Mouse (Mus musculus): Measurements from ENCODE around the gene Cav1. TPM values are rescaled to one million over a fixed set of nuclear protein-coding genes. Genes with fewer than 3 reads are reported as not detected.
A peak's percentile ranks its signal among the peaks of the same experiment; 100 is the strongest.

Gene Cav1
- polyA plus RNA-seq, 2 experiments = 94.5 to 172 TPM

DNA sequence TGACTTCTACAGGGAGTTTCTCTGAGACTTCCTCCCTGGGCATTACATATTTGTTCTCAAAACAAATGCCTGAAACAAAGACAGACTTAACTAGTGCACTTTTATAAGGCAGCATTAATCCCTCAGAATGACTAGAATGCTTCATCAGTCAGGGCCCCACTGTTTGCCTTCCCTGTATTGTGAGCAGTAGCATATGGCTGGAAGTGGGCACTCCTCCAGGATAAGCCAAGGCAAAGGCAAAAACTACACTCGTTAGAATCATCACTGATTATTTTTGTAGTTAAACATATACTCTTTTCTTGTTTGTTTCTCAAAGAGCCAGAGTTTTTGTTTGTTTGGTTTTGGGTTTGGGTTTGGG, 11.0 kb downstream of the Cav1 start:
- H3K9me3 ChIP-seq (ENCODE audit: control insufficient read depth, low read length) = no peaks in the 10 kb centered on the region
- 0 out of 2 replicates have a peak, but pooled peaks cover 13% of the 10 kb centered on the region for H3K4me1 ChIP-seq (ENCODE audit: control insufficient read depth, insufficient read depth, low read length)
- WGBS = 49% methylated on average over 1 of the region's 1 CpGs
- no peaks in the 10 kb centered on the region for H3K36me3 ChIP-seq (ENCODE audit: control insufficient read depth, insufficient read depth, low read length)
- DNase-seq (ENCODE audit: low spot score) (no peak), ATAC-seq (ENCODE audit: low FRiP score, low read depth) (no peak)
- no peak overlapping the region for H3K4me3 ChIP-seq (replicated peaks; ENCODE audit: low read length)
- H3K27me3 ChIP-seq (ENCODE audit: control insufficient read depth, insufficient read depth, low read length) = no peaks in the 10 kb centered on the region
- no peak overlapping the region for H3K27ac ChIP-seq (replicated peaks; ENCODE audit: low read depth, low read length)
- TF ChIP-seq POLR2A (IDR thresholded peaks at IDR 0.05; ENCODE audit: borderline replicate concordance, extremely low read depth, insufficient read depth, insufficient read length) = no peak
- H3K4me2 ChIP-seq (replicated peaks; ENCODE audit: low read depth, low read length, severe bottlenecking) = no peak overlapping the region
- H3K9ac ChIP-seq (ENCODE audit: low read depth, low read length, severe bottlenecking) = no peak overlapping the region

DNA sequence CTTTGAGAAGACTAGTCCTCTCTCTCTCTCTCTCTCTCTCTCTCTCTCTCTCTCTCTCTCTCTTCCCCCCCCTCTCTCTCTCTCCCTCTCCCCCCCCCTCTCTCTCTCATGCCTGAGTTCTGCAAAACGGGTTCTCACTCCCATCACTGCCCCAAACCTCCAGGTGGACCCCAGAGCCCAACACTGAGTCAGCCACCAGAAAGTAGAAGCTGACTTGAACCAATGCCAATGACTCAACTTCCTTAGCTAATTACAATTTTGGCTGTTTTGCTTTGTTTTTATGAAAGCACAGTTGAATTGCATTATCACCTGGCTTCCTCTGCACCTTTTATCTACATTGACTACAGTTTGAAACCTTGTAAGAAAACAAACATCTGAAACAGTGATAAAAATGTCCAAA, 11.8 kb downstream of the Cav1 start:
- no peaks in the 10 kb centered on the region for H3K27me3 ChIP-seq (ENCODE audit: control insufficient read depth, insufficient read depth, low read length)
- ATAC-seq (ENCODE audit: low FRiP score, low read depth) (no peak), DNase-seq (ENCODE audit: low spot score) (no peak)
- 0 out of 2 replicates have a peak, but pooled peaks cover 13% of the 10 kb centered on the region for H3K4me1 ChIP-seq (ENCODE audit: control insufficient read depth, insufficient read depth, low read length)
- WGBS = 40% methylated on average over 1 of the region's 1 CpGs
- H3K9me3 ChIP-seq (ENCODE audit: control insufficient read depth, low read length) = no peaks in the 10 kb centered on the region
- no peak overlapping the region for H3K4me3 ChIP-seq (replicated peaks; ENCODE audit: low read length)
- H3K27ac ChIP-seq (replicated peaks; ENCODE audit: low read depth, low read length) = no peak overlapping the region
- H3K4me2 ChIP-seq (replicated peaks; ENCODE audit: low read depth, low read length, severe bottlenecking) = no peak overlapping the region
- H3K36me3 ChIP-seq (ENCODE audit: control insufficient read depth, insufficient read depth, low read length) = no peaks in the 10 kb centered on the region
- no peak overlapping the region for H3K9ac ChIP-seq (ENCODE audit: low read depth, low read length, severe bottlenecking)
- TF ChIP-seq POLR2A (IDR thresholded peaks at IDR 0.05; ENCODE audit: borderline replicate concordance, extremely low read depth, insufficient read depth, insufficient read length) = no peak

GRCm38 (mm10) chr6:17321976-17322375, 15.8 kb downstream of the Cav1 start:
- H3K4me1 ChIP-seq (ENCODE audit: control insufficient read depth, insufficient read depth, low read length) = 0 out of 2 replicates have a peak, but pooled peaks cover 4% of the 10 kb centered on the region
- no peak overlapping the region for H3K9ac ChIP-seq (ENCODE audit: low read depth, low read length, severe bottlenecking)
- DNase-seq (ENCODE audit: low spot score) (peak; percentile 27), ATAC-seq (ENCODE audit: low FRiP score, low read depth) (no peak)
- no peak overlapping the region for H3K4me2 ChIP-seq (replicated peaks; ENCODE audit: low read depth, low read length, severe bottlenecking)
- H3K4me3 ChIP-seq (replicated peaks; ENCODE audit: low read length) = no peak overlapping the region
- H3K9me3 ChIP-seq (ENCODE audit: control insufficient read depth, low read length) = no peaks in the 10 kb centered on the region
- TF ChIP-seq POLR2A (IDR thresholded peaks at IDR 0.05; ENCODE audit: borderline replicate concordance, extremely low read depth, insufficient read depth, insufficient read length) = no peak
- H3K36me3 ChIP-seq (ENCODE audit: control insufficient read depth, insufficient read depth, low read length) = no peaks in the 10 kb centered on the region
- H3K27me3 ChIP-seq (ENCODE audit: control insufficient read depth, insufficient read depth, low read length) = no peaks in the 10 kb centered on the region
- no peak overlapping the region for H3K27ac ChIP-seq (replicated peaks; ENCODE audit: low read depth, low read length)
- 44% methylated on average over 6 of the region's 6 CpGs for WGBS

- no peak for DNase-seq (ENCODE audit: low spot score)
- peak overlapping the region; percentile 14; the same call in 1 of the 2 replicates for H3K4me2 ChIP-seq (replicated peaks; ENCODE audit: low read depth, low read length, severe bottlenecking)
- 26% methylated on average over 11 of the region's 11 CpGs for WGBS
- H3K27ac ChIP-seq (replicated peaks; ENCODE audit: low read depth, low read length) = no peak overlapping the region
- no peak for ATAC-seq (ENCODE audit: low FRiP score, low read depth)
- H3K9ac ChIP-seq (ENCODE audit: low read depth, low read length, severe bottlenecking) = no peak overlapping the region
- H3K4me3 ChIP-seq (replicated peaks; ENCODE audit: low read length) = no peak overlapping the region
- H3K27me3 ChIP-seq (ENCODE audit: control insufficient read depth, insufficient read depth, low read length) = no peaks in the 10 kb centered on the region
- H3K36me3 ChIP-seq (ENCODE audit: control insufficient read depth, insufficient read depth, low read length) = no peaks in the 10 kb centered on the region
- TF ChIP-seq POLR2A (IDR thresholded peaks at IDR 0.05; ENCODE audit: borderline replicate concordance, extremely low read depth, insufficient read depth, insufficient read length) = no peak
- no peaks in the 10 kb centered on the region for H3K9me3 ChIP-seq (ENCODE audit: control insufficient read depth, low read length)
- peaks cover 4% of the 10 kb centered on the region for H3K4me1 ChIP-seq (ENCODE audit: control insufficient read depth, insufficient read depth, low read length)
These were observed 21.1 kb downstream of the Cav1 start for GRCm38 (mm10) chr6:17327216-17327615.

GRCm38 (mm10) chr6:17329801-17330200, 23.7 kb downstream of the Cav1 start:
- no peak for ATAC-seq (ENCODE audit: low FRiP score, low read depth)
- no peak for TF ChIP-seq POLR2A (IDR thresholded peaks at IDR 0.05; ENCODE audit: borderline replicate concordance, extremely low read depth, insufficient read depth, insufficient read length)
- no peaks in the 10 kb centered on the region for H3K36me3 ChIP-seq (ENCODE audit: control insufficient read depth, insufficient read depth, low read length)
- no peak overlapping the region for H3K4me2 ChIP-seq (replicated peaks; ENCODE audit: low read depth, low read length, severe bottlenecking)
- H3K9ac ChIP-seq (ENCODE audit: low read depth, low read length, severe bottlenecking) = no peak overlapping the region
- H3K9me3 ChIP-seq (ENCODE audit: control insufficient read depth, low read length) = no peaks in the 10 kb centered on the region
- H3K4me1 ChIP-seq (ENCODE audit: control insufficient read depth, insufficient read depth, low read length) = peaks cover 4% of the 10 kb centered on the region
- 86% methylated on average over 3 of the region's 3 CpGs for WGBS
- no peak overlapping the region for H3K27ac ChIP-seq (replicated peaks; ENCODE audit: low read depth, low read length)
- H3K4me3 ChIP-seq (replicated peaks; ENCODE audit: low read length) = no peak overlapping the region
- no peaks in the 10 kb centered on the region for H3K27me3 ChIP-seq (ENCODE audit: control insufficient read depth, insufficient read depth, low read length)
- DNase-seq (ENCODE audit: low spot score) = no peak

GRCm38 (mm10) chr6:17337724-17338123, 31.6 kb downstream of the Cav1 start:
- no peaks in the 10 kb centered on the region for H3K36me3 ChIP-seq (ENCODE audit: control insufficient read depth, insufficient read depth, low read length)
- no peak for DNase-seq (ENCODE audit: low spot score)
- no peak overlapping the region for H3K9ac ChIP-seq (ENCODE audit: low read depth, low read length, severe bottlenecking)
- no peaks in the 10 kb centered on the region for H3K4me1 ChIP-seq (ENCODE audit: control insufficient read depth, insufficient read depth, low read length)
- 90% methylated on average over 2 of the region's 2 CpGs for WGBS
- H3K27me3 ChIP-seq (ENCODE audit: control insufficient read depth, insufficient read depth, low read length) = no peaks in the 10 kb centered on the region
- H3K27ac ChIP-seq (replicated peaks; ENCODE audit: low read depth, low read length) = no peak overlapping the region
- H3K4me2 ChIP-seq (replicated peaks; ENCODE audit: low read depth, low read length, severe bottlenecking) = no peak overlapping the region
- ATAC-seq (ENCODE audit: low FRiP score, low read depth) = no peak
- no peak for TF ChIP-seq POLR2A (IDR thresholded peaks at IDR 0.05; ENCODE audit: borderline replicate concordance, extremely low read depth, insufficient read depth, insufficient read length)
- no peaks in the 10 kb centered on the region for H3K9me3 ChIP-seq (ENCODE audit: control insufficient read depth, low read length)
- H3K4me3 ChIP-seq (replicated peaks; ENCODE audit: low read length) = no peak overlapping the region

Data from limb, embryonic 14.5 days (tissue).